Mouse (Mus musculus) midbrain, embryonic 14.5 days (tissue): Measurements from ENCODE around the gene Mgat4c. TPM values are rescaled to one million over a fixed set of nuclear protein-coding genes. Genes with fewer than 3 reads are reported as not detected.

Source experiments
- ATAC-seq: fragments of 200-750 bp; cut with Nextera tagmentation; 2 replicates; pipeline ENCODE4 v1.8.0; 2017; ENCODE audit warnings: moderate number of reproducible peaks, moderate library complexity; ENCODE audit not compliant: low FRiP score, low TSS enrichment
- DNase-seq: peaks from one replicate; pipeline ENCODE4 v3.0.0-alpha.2; 2015
- H3K27ac ChIP-seq: fragments of 300-500 bp; sonication (generic); replicated peaks from 2 replicates; pipeline ENCODE4 v1.5.1; 2014; ENCODE audit warnings: mild to moderate bottlenecking, low read depth, low read length, moderate library complexity
- H3K27me3 ChIP-seq: fragments of 300-500 bp; sonication (generic); 2 replicates; pipeline ENCODE4 v1.6.1; 2014; ENCODE audit warnings: low read length, control low read depth, mixed read lengths; ENCODE audit not compliant: control insufficient read depth, insufficient read depth
- H3K36me3 ChIP-seq: fragments of 300-500 bp; sonication (generic); 2 replicates; pipeline ENCODE4 v1.6.1; 2014; ENCODE audit warnings: low read length, control low read depth; ENCODE audit not compliant: control insufficient read depth, insufficient read depth
- H3K4me1 ChIP-seq: fragments of 300-500 bp; sonication (generic); 2 replicates; pipeline ENCODE4 v1.6.1; 2014; ENCODE audit warnings: mild to moderate bottlenecking, antibody characterized with exemption, low read length, control low read depth; ENCODE audit not compliant: control insufficient read depth, insufficient read depth
- H3K4me2 ChIP-seq: fragments of 300-500 bp; sonication (generic); 2 replicates; pipeline ENCODE4 v1.6.1; 2014; ENCODE audit warnings: mild to moderate bottlenecking, low read length, moderate library complexity
- H3K4me3 ChIP-seq: fragments of 300-500 bp; sonication (generic); replicated peaks from 2 replicates; pipeline ENCODE4 v1.5.1; 2014; ENCODE audit warnings: low read depth, low read length
- H3K9ac ChIP-seq: fragments of 300-500 bp; sonication (generic); replicated peaks from 2 replicates; pipeline ENCODE4 v1.6.1; 2014; ENCODE audit warnings: mild to moderate bottlenecking, low read length, moderate library complexity
- H3K9me3 ChIP-seq: fragments of 300-500 bp; sonication (generic); 2 replicates; pipeline ENCODE4 v1.6.1; 2016; ENCODE audit warnings: low read length, control low read depth, mixed read lengths; ENCODE audit not compliant: control insufficient read depth
- WGBS: fragments of 180-500 bp; shearing (Covaris S2); extraction: QIAGEN DNeasy Blood & Tissue Kit; methylation state at CpG from one replicate; pipeline ENCODE4 v1.1.7; 2014; 5-methylcytosine and 5-hydroxymethylcytosine counted together
- polyA plus RNA-seq: library from polyadenylated mRNA; unstranded; fragments of >200 nt; fragmentation: Nextera tagmentation; extraction: Ambion mirVana; gene quantifications from 2 replicates; pipeline ENCODE4 v1.2.1, GENCODE M21; 2014

Mgat4c gene
- polyA plus RNA-seq, 1 experiment from 2014 or later = 51.8 TPM

- no peak overlapping the region for H3K9ac ChIP-seq
- DNase-seq (peak; percentile 28), ATAC-seq (no peak)
- no peak overlapping the region for H3K4me2 ChIP-seq
- H3K4me1 ChIP-seq = peaks cover 5% of the 10 kb centered on the region; the same call in 1 of the 2 replicates
- no peaks in the 10 kb centered on the region for H3K9me3 ChIP-seq
- H3K4me3 ChIP-seq = no peak overlapping the region
- no peaks in the 10 kb centered on the region for H3K36me3 ChIP-seq
- 62% methylated on average over 3 of the region's 3 CpGs for WGBS
- 0 out of 2 replicates have a peak overlapping the region, but pooled peaks have one; percentile 8 for H3K27ac ChIP-seq
- no peaks in the 10 kb centered on the region for H3K27me3 ChIP-seq
Measured at GRCm38 (mm10) chr10:102184726-102185125, 503.4 kb downstream of the Mgat4c start.

GRCm38 (mm10) chr10:102191646-102192045 is 510.4 kb downstream of the Mgat4c start:
- Histone ChIP-seq H3K4me2 (no peak overlapping the region), H3K36me3 (no peaks in the 10 kb centered on the region), H3K27ac (no peak overlapping the region), H3K9me3 (no peaks in the 10 kb centered on the region), H3K4me1 (no peaks in the 10 kb centered on the region), H3K4me3 (no peak overlapping the region), H3K27me3 (no peaks in the 10 kb centered on the region), H3K9ac (no peak overlapping the region)
- ATAC-seq (no peak), DNase-seq (no peak)
- 91% methylated on average over 1 of the region's 1 CpGs for WGBS

GRCm38 (mm10) chr10:102196850-102197249 is 515.6 kb downstream of the Mgat4c start:
- peak; percentile 54 for DNase-seq
- H3K36me3 ChIP-seq = no peaks in the 10 kb centered on the region
- H3K9me3 ChIP-seq = no peaks in the 10 kb centered on the region
- no peak overlapping the region for H3K4me2 ChIP-seq
- no peak overlapping the region for H3K4me3 ChIP-seq
- no peaks in the 10 kb centered on the region for H3K4me1 ChIP-seq
- 56% methylated on average over 4 of the region's 4 CpGs for WGBS
- H3K27ac ChIP-seq = no peak overlapping the region
- H3K9ac ChIP-seq = no peak overlapping the region
- no peaks in the 10 kb centered on the region for H3K27me3 ChIP-seq
- ATAC-seq = no peak

GRCm38 (mm10) chr10:102238558-102239211 is 557.4 kb downstream of the Mgat4c start:
- no peak overlapping the region for H3K4me3 ChIP-seq
- H3K4me1 ChIP-seq = no peaks in the 10 kb centered on the region
- H3K27me3 ChIP-seq = no peaks in the 10 kb centered on the region
- no peak overlapping the region for H3K27ac ChIP-seq
- ATAC-seq (no peak), DNase-seq (peak; percentile 29)
- no peaks in the 10 kb centered on the region for H3K9me3 ChIP-seq
- no peak overlapping the region for H3K4me2 ChIP-seq
- no peak overlapping the region for H3K9ac ChIP-seq
- H3K36me3 ChIP-seq = no peaks in the 10 kb centered on the region
- 49% methylated on average over 6 of the region's 6 CpGs for WGBS

- H3K4me2 ChIP-seq = no peak overlapping the region
- DNase-seq (no peak), ATAC-seq (no peak)
- H3K4me3 ChIP-seq = no peak overlapping the region
- H3K36me3 ChIP-seq = no peaks in the 10 kb centered on the region
- H3K9me3 ChIP-seq = no peaks in the 10 kb centered on the region
- H3K27ac ChIP-seq = no peak overlapping the region
- H3K27me3 ChIP-seq = no peaks in the 10 kb centered on the region
- H3K4me1 ChIP-seq = no peaks in the 10 kb centered on the region
- no peak overlapping the region for H3K9ac ChIP-seq
Measured at GRCm38 (mm10) chr10:102243897-102244296, 562.6 kb downstream of the Mgat4c start.

- Histone ChIP-seq H3K27me3 (no peaks in the 10 kb centered on the region), H3K4me2 (no peak overlapping the region), H3K4me1 (no peaks in the 10 kb centered on the region), H3K9ac (no peak overlapping the region), H3K4me3 (no peak overlapping the region), H3K36me3 (no peaks in the 10 kb centered on the region), H3K27ac (no peak overlapping the region), H3K9me3 (no peaks in the 10 kb centered on the region)
- DNase-seq (peak; percentile 28), ATAC-seq (peak; percentile 31; the same call in 1 of the 2 replicates)
- 50% methylated on average over 5 of the region's 5 CpGs for WGBS
Measured at GRCm38 (mm10) chr10:102244601-102245000, 563.3 kb downstream of the Mgat4c start.

- Histone ChIP-seq H3K9me3 (no peaks in the 10 kb centered on the region), H3K27me3 (no peaks in the 10 kb centered on the region), H3K4me2 (no peak overlapping the region), H3K27ac (no peak overlapping the region), H3K36me3 (no peaks in the 10 kb centered on the region), H3K4me3 (no peak overlapping the region), H3K9ac (no peak overlapping the region), H3K4me1 (no peaks in the 10 kb centered on the region)
- no peak for DNase-seq
- no peak for ATAC-seq
- WGBS = 90% methylated on average over 9 of the region's 9 CpGs
Measured at GRCm38 (mm10) chr10:102245269-102245668, 564.0 kb downstream of the Mgat4c start.

GRCm38 (mm10) chr10:102308892-102309479 is 627.7 kb downstream of the Mgat4c start:
- Histone ChIP-seq H3K4me1 (no peaks in the 10 kb centered on the region), H3K9me3 (no peaks in the 10 kb centered on the region), H3K27ac (no peak overlapping the region), H3K4me3 (no peak overlapping the region), H3K27me3 (no peaks in the 10 kb centered on the region), H3K9ac (no peak overlapping the region), H3K36me3 (no peaks in the 10 kb centered on the region), H3K4me2 (no peak overlapping the region)
- ATAC-seq (peak; percentile 50; the same call in 1 of the 2 replicates), DNase-seq (peak; percentile 11)
- 52% methylated on average over 5 of the region's 5 CpGs for WGBS
